Mouse (Mus musculus) erythroblast, embryonic 14.5 days (primary cell): ENCODE results near the gene Padi4.

ENCODE experiments used
- GATA1 ChIP-seq: IDR thresholded peaks from 2 replicates; pipeline ENCODE4 v1.6.1; 2012; ENCODE audit warnings: low read length, inconsistent platforms, mixed read lengths
- TAL1 ChIP-seq: IDR thresholded peaks from 3 replicates; pipeline ENCODE4 v1.6.1; 2012; ENCODE audit warnings: low read length, inconsistent platforms, mixed read lengths

- TF ChIP-seq GATA1 (no peak), TAL1 (no peak)
Observed at GRCm38 (mm10) chr4:140755811-140756210, 18.2 kb downstream of the Padi4 start.
